Mouse (Mus musculus) MEL (cell line): ENCODE measurements around the gene Muc5ac. TPM values are rescaled to one million over a fixed set of nuclear protein-coding genes. Genes with fewer than 3 reads are reported as not detected.

Experiments used
- DNase-seq: peaks from one replicate; pipeline ENCODE4 v3.0.0; 2011; ENCODE audit warnings: low read depth, low spot score
- H3K27ac ChIP-seq: 2 replicates; pipeline ENCODE4 v1.5.1; 2012; ENCODE audit warnings: low read depth, mild to moderate bottlenecking, control low read depth, low read length, moderate library complexity; ENCODE audit not compliant: control insufficient read depth
- H3K27me3 ChIP-seq, 2 experiments: fragments of 150-350 bp in 1 of 2; sonication (generic) in 1 of 2; 2 replicates each; pipeline ENCODE4 v1.6.1; 2012; ENCODE audit warnings: low read length in 2 of 2, mild to moderate bottlenecking in 2 of 2, improper control_type of control experiment in 1 of 2, moderate library complexity in 1 of 2; ENCODE audit not compliant: insufficient read depth in 2 of 2, control insufficient read depth in 1 of 2
- H3K36me3 ChIP-seq, 2 experiments: 2 replicates each; pipeline ENCODE4 v1.6.1; 2012 to 2014; ENCODE audit warnings: low read length in 2 of 2, improper control_type of control experiment in 1 of 2, inconsistent platforms in 1 of 2, mild to moderate bottlenecking in 1 of 2; ENCODE audit not compliant: insufficient read depth in 2 of 2, control insufficient read depth in 1 of 2
- H3K4me1 ChIP-seq, 2 experiments: fragments of 150-350 bp in 1 of 2; sonication (generic) in 1 of 2; 2 replicates each; pipeline ENCODE4 v1.6.1; 2012; ENCODE audit warnings: low read length in 2 of 2, improper control_type of control experiment in 1 of 2, mild to moderate bottlenecking in 1 of 2; ENCODE audit not compliant: insufficient read depth in 2 of 2, control insufficient read depth in 1 of 2
- H3K4me3 ChIP-seq, 2 experiments: fragments of 150-350 bp in 1 of 2; sonication (generic) in 1 of 2; 2 replicates each; pipeline ENCODE4 v1.5.1; 2012; ENCODE audit warnings: low read depth in 2 of 2, low read length in 2 of 2, mild to moderate bottlenecking in 2 of 2, moderate library complexity in 2 of 2, control low read depth in 1 of 2, improper control_type of control experiment in 1 of 2; ENCODE audit not compliant: control insufficient read depth in 1 of 2, insufficient read depth in 1 of 2
- H3K79me2 ChIP-seq: 2 replicates; pipeline ENCODE4 v1.6.1; 2012; ENCODE audit warnings: mild to moderate bottlenecking, low read length, moderate library complexity; ENCODE audit not compliant: control insufficient read depth, poor library complexity, insufficient read depth
- H3K9ac ChIP-seq: 2 replicates; pipeline ENCODE4 v1.6.1; 2012; ENCODE audit warnings: low read depth, mild to moderate bottlenecking, control low read depth, low read length, moderate library complexity; ENCODE audit not compliant: control insufficient read depth, poor library complexity, severe bottlenecking
- H3K9me3 ChIP-seq: fragments of 150-350 bp; sonication (generic); replicated peaks from 2 replicates; pipeline ENCODE4 v1.6.1; 2012; ENCODE audit warnings: mild to moderate bottlenecking, low read length, improper control_type of control experiment, moderate library complexity; ENCODE audit not compliant: insufficient read depth
- BHLHE40 ChIP-seq: IDR thresholded peaks from 2 replicates; pipeline ENCODE4 v1.6.1; 2012; ENCODE audit warnings: low read depth, mild to moderate bottlenecking, inconsistent platforms, low read length, improper control_type of control experiment, borderline replicate concordance
- CHD1 ChIP-seq: IDR thresholded peaks from 2 replicates; pipeline ENCODE4 v1.6.1; 2012; ENCODE audit warnings: low read depth, mild to moderate bottlenecking, inconsistent platforms, low read length, improper control_type of control experiment
- CHD2 ChIP-seq: IDR thresholded peaks from 2 replicates; pipeline ENCODE4 v1.6.1; 2011; ENCODE audit warnings: low read length, improper control_type of control experiment
- CTCF ChIP-seq, 3 experiments: IDR thresholded peaks in 2 of 3; conservative IDR thresholded peaks in 1 of 3; 2 replicates each; pipeline ENCODE4 v1.5.1; 2011 to 2012; ENCODE audit warnings: low read length in 3 of 3, low read depth in 2 of 3, mild to moderate bottlenecking in 2 of 3, improper control_type of control experiment in 1 of 3, inconsistent platforms in 1 of 3, mixed read lengths in 1 of 3, moderate library complexity in 1 of 3; ENCODE audit not compliant: control insufficient read depth in 1 of 3, insufficient read depth in 1 of 3, poor library complexity in 1 of 3, severe bottlenecking in 1 of 3
- E2F4 ChIP-seq: IDR thresholded peaks from 2 replicates; pipeline ENCODE4 v1.6.1; 2011; ENCODE audit warnings: low read depth, low read length, improper control_type of control experiment, borderline replicate concordance
- ELF1 ChIP-seq: IDR thresholded peaks from 2 replicates; pipeline ENCODE4 v1.6.1; 2014; ENCODE audit warnings: low read depth, mild to moderate bottlenecking, inconsistent platforms, low read length, improper control_type of control experiment, moderate library complexity
- EP300 ChIP-seq, 2 experiments: IDR thresholded peaks; 2 replicates each; pipeline ENCODE4 v1.6.1; 2011; ENCODE audit warnings: improper control_type of control experiment in 2 of 2, low read length in 2 of 2, low read depth in 1 of 2, mild to moderate bottlenecking in 1 of 2
- ETS1 ChIP-seq: IDR thresholded peaks from 2 replicates; pipeline ENCODE4 v1.6.1; 2012; ENCODE audit warnings: low read depth, mild to moderate bottlenecking, inconsistent platforms, low read length, improper control_type of control experiment, moderate library complexity
- GATA1 ChIP-seq: IDR thresholded peaks from 2 replicates; pipeline ENCODE4 v1.6.1; 2011; ENCODE audit warnings: low read depth, low read length, improper control_type of control experiment
- HCFC1 ChIP-seq: IDR thresholded peaks from 2 replicates; pipeline ENCODE4 v1.6.1; 2012; ENCODE audit warnings: low read depth, mild to moderate bottlenecking, inconsistent platforms, low read length, improper control_type of control experiment, moderate library complexity
- KAT2A ChIP-seq: conservative IDR thresholded peaks from 2 replicates; pipeline ENCODE4 v1.6.1; 2012; ENCODE audit warnings: low read depth, low read length, improper control_type of control experiment, inconsistent platforms
- MAFK ChIP-seq: IDR thresholded peaks from 2 replicates; pipeline ENCODE4 v1.6.1; 2011; ENCODE audit warnings: low read depth, mild to moderate bottlenecking, low read length, improper control_type of control experiment, borderline replicate concordance
- MAZ ChIP-seq: IDR thresholded peaks from 2 replicates; pipeline ENCODE4 v1.6.1; 2012; ENCODE audit warnings: low read depth, mild to moderate bottlenecking, inconsistent platforms, low read length, improper control_type of control experiment
- MEF2A ChIP-seq: IDR thresholded peaks from 2 replicates; pipeline ENCODE4 v1.6.1; 2014; ENCODE audit warnings: low read depth, mild to moderate bottlenecking, inconsistent platforms, low read length, improper control_type of control experiment; ENCODE audit not compliant: poor library complexity, insufficient replicate concordance, severe bottlenecking; ENCODE audit errors: extremely low read depth
- MXI1 ChIP-seq: IDR thresholded peaks from 2 replicates; pipeline ENCODE4 v1.6.1; 2011; ENCODE audit warnings: mild to moderate bottlenecking, low read depth, low read length, improper control_type of control experiment
- MYB ChIP-seq: IDR thresholded peaks from 2 replicates; pipeline ENCODE4 v1.6.1; 2011; ENCODE audit warnings: mild to moderate bottlenecking, low read depth, low read length, improper control_type of control experiment
- MYC ChIP-seq: IDR thresholded peaks from 2 replicates; pipeline ENCODE4 v1.6.1; 2011; ENCODE audit warnings: low read depth, mild to moderate bottlenecking, low read length, improper control_type of control experiment, moderate library complexity
- NRF1 ChIP-seq: IDR thresholded peaks from 2 replicates; pipeline ENCODE4 v1.6.1; 2014; ENCODE audit warnings: low read depth, mild to moderate bottlenecking, inconsistent platforms, low read length, improper control_type of control experiment, moderate library complexity; ENCODE audit not compliant: poor library complexity, insufficient read depth, severe bottlenecking
- POLR2A ChIP-seq, 2 experiments: IDR thresholded peaks; 2 replicates each; pipeline ENCODE4 v1.6.1; 2011 to 2012; ENCODE audit warnings: low read length in 2 of 2, mild to moderate bottlenecking in 2 of 2, control low read depth in 1 of 2, improper control_type of control experiment in 1 of 2, low read depth in 1 of 2, moderate library complexity in 1 of 2; ENCODE audit not compliant: control insufficient read depth in 1 of 2, insufficient read depth in 1 of 2, poor library complexity in 1 of 2
- RAD21 ChIP-seq: IDR thresholded peaks from 2 replicates; pipeline ENCODE4 v1.6.1; 2011; ENCODE audit warnings: mild to moderate bottlenecking, low read depth, low read length, improper control_type of control experiment
- RCOR1 ChIP-seq: IDR thresholded peaks from 2 replicates; pipeline ENCODE4 v1.6.1; 2012; ENCODE audit warnings: low read depth, mild to moderate bottlenecking, inconsistent platforms, low read length, improper control_type of control experiment
- SIN3A ChIP-seq: IDR thresholded peaks from 2 replicates; pipeline ENCODE4 v1.6.1; 2012; ENCODE audit warnings: low read length, improper control_type of control experiment, inconsistent platforms
- SMC3 ChIP-seq: IDR thresholded peaks from 2 replicates; pipeline ENCODE4 v1.6.1; 2011; ENCODE audit warnings: low read depth, low read length, improper control_type of control experiment
- TAL1 ChIP-seq: IDR thresholded peaks from 2 replicates; pipeline ENCODE4 v1.6.1; 2012; ENCODE audit warnings: mild to moderate bottlenecking, inconsistent platforms, low read length, moderate library complexity, mixed read lengths
- TBP ChIP-seq: IDR thresholded peaks from 2 replicates; pipeline ENCODE4 v1.8.0; 2011; ENCODE audit warnings: low read depth, low read length, improper control_type of control experiment
- TCF12 ChIP-seq: IDR thresholded peaks from 2 replicates; pipeline ENCODE4 v1.6.1; 2014; ENCODE audit warnings: low read depth, mild to moderate bottlenecking, inconsistent platforms, low read length, improper control_type of control experiment, moderate library complexity
- UBTF ChIP-seq: IDR thresholded peaks from 2 replicates; pipeline ENCODE4 v1.6.1; 2012; ENCODE audit warnings: low read depth, mild to moderate bottlenecking, inconsistent platforms, low read length, improper control_type of control experiment, moderate library complexity, borderline replicate concordance; ENCODE audit not compliant: insufficient read depth
- ZC3H11A ChIP-seq: IDR thresholded peaks from 2 replicates; pipeline ENCODE4 v1.6.1; 2012; ENCODE audit warnings: low read depth, mild to moderate bottlenecking, inconsistent platforms, low read length, improper control_type of control experiment
- ZKSCAN1 ChIP-seq: IDR thresholded peaks from 2 replicates; pipeline ENCODE4 v1.6.1; 2012; ENCODE audit warnings: low read depth, mild to moderate bottlenecking, inconsistent platforms, low read length, improper control_type of control experiment, moderate library complexity
- ZMIZ1 ChIP-seq: IDR thresholded peaks from 2 replicates; pipeline ENCODE4 v1.6.1; 2012; ENCODE audit warnings: low read depth, mild to moderate bottlenecking, inconsistent platforms, low read length, improper control_type of control experiment, moderate library complexity
- ZNF384 ChIP-seq: IDR thresholded peaks from 2 replicates; pipeline ENCODE4 v1.6.1; 2012; ENCODE audit warnings: low read depth, mild to moderate bottlenecking, inconsistent platforms, low read length, improper control_type of control experiment
- polyA plus RNA-seq, 2 experiments: library from polyadenylated mRNA; stranded (reverse) in 1 of 2; unstranded in 1 of 2; fragments of >175 nt in 1 of 2; fragments of >200 nt in 1 of 2; gene quantifications; 2 replicates each; pipeline versions ENCODE4 v1.2.1 to v1.2.4; 2012; ENCODE audit warnings: low replicate concordance in 2 of 2, low read depth in 1 of 2; ENCODE audit not compliant: insufficient read length in 2 of 2, insufficient read depth in 1 of 2, missing spikeins in 1 of 2
- total RNA-seq: library from RNA; depleted of rRNA; stranded (reverse); fragments of 300-350 nt; gene quantifications from 2 replicates; pipeline ENCODE4 v1.2.3, GENCODE M21; 2012

Muc5ac gene
- total and polyA plus RNA-seq, 3 experiments = not detected

DNA sequence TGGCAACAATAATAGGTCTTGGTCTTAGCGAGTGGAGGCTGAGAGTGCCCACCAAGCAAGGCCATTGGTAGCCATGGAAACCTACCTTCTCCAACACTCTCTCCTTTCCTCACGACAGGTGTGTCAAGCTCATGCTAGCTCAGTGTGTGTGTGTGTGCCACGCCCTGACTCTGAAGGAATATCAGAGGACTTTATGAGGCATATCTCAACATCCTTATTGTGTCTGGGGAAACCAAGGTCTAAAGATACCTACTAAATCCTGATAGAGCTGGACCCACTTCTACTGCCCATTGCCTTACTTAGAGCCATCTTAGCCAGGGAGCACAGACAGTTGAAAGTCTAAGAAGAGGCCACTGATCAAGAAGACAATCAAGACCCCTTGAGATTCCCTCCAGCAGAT lies 18.3 kb upstream of the Muc5ac start:
- H3K9ac ChIP-seq = no peak overlapping the region
- no peaks in the 10 kb centered on the region for H3K9me3 ChIP-seq
- TF ChIP-seq BHLHE40 = no peak
- TF ChIP-seq HCFC1 = no peak
- TF ChIP-seq ZMIZ1 = no peak
- TF ChIP-seq POLR2A (IDR thresholded peaks at IDR 0.05; ENCODE audit: control insufficient read depth in 1 of 2, insufficient read depth in 1 of 2, low read depth in 1 of 2, low read length in 2 of 2, poor library complexity in 1 of 2) = no peak
- TF ChIP-seq CHD2 = no peak
- no peak for TF ChIP-seq MYC
- no peak for TF ChIP-seq MYB
- peaks cover 47 to 66% of the 10 kb centered on the region in 2 experiments for H3K4me1 ChIP-seq
- peak overlapping the region; percentile 34; the same call in 1 of the 2 replicates for H3K27ac ChIP-seq
- H3K4me3 ChIP-seq = no peak overlapping the region
- no peaks in the 10 kb centered on the region for H3K27me3 ChIP-seq
- DNase-seq = no peak
- no peaks in the 10 kb centered on the region for H3K79me2 ChIP-seq
- peaks cover 0 to 52% of the 10 kb centered on the region in 2 experiments; a peak in 2 of 4 replicates for H3K36me3 ChIP-seq

DNA sequence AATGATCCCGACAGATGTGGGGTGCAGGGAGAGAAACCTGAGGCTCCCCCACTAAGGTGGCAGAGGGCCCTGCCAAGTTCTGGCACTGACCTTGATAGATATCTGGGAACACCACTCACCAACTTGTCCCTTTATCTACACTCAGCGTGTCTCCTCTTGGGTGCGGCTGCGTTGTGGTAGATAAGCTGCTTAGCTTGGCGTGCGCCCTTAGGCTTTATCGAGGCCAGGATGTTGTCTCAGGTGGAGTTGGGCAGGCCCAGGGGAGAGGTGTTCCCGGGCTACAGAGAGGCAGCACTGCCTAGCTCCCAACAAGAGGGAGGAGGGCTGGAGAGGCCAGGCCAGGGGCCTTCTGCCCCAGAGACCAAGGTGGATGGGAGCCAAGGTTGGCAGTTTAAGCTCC lies 17.8 kb upstream of the Muc5ac start:
- Histone ChIP-seq H3K4me3 (no peak overlapping the region), H3K9ac (no peak overlapping the region), H3K9me3 (no peaks in the 10 kb centered on the region), H3K4me1 (peaks cover 48 to 70% of the 10 kb centered on the region in 2 experiments), H3K27me3 (no peaks in the 10 kb centered on the region), H3K36me3 (peaks cover 0 to 56% of the 10 kb centered on the region in 2 experiments; a peak in 2 of 4 replicates), H3K27ac (peak overlapping the region; percentile 39; the same call in 1 of the 2 replicates), H3K79me2 (no peaks in the 10 kb centered on the region)
- DNase-seq = peak; percentile 87
- TF ChIP-seq MAFK (peak; percentile 89), CHD1 (no peak), MYB (peak; percentile 73), RCOR1 (peak; percentile 96), MYC (peak; percentile 72; the same call in 1 of the 2 replicates), SMC3 (no peak), BHLHE40 (peak; percentile 90; the same call in 1 of the 2 replicates), TBP (no peak), NRF1 (0 out of 2 replicates have a peak, but pooled peaks have one; percentile 30), UBTF (no peak), SIN3A (peak; percentile 88), E2F4 (no peak), MXI1 (0 out of 2 replicates have a peak, but pooled peaks have one; percentile 29), TAL1 (peak; percentile 99), EP300 (IDR thresholded peaks at IDR 0.05; ENCODE audit: low read depth in 1 of 2, low read length in 2 of 2) (peak; percentile 99 to 100), MEF2A (no peak), TCF12 (peak; percentile 100), POLR2A (IDR thresholded peaks at IDR 0.05; ENCODE audit: control insufficient read depth in 1 of 2, insufficient read depth in 1 of 2, low read depth in 1 of 2, low read length in 2 of 2, poor library complexity in 1 of 2) (no peak), ZNF384 (no peak), ETS1 (peak; percentile 97), GATA1 (peak; percentile 100), ELF1 (peak; percentile 32; the same call in 1 of the 2 replicates), ZC3H11A (peak; percentile 16; the same call in 1 of the 2 replicates), MAZ (peak; percentile 81), CTCF (IDR thresholded peaks at IDR 0.05 in 2 of 3, conservative IDR thresholded peaks at IDR 0.05 in 1 of 3; ENCODE audit: control insufficient read depth in 1 of 3, insufficient read depth in 1 of 3, low read depth in 2 of 3, low read length in 3 of 3, poor library complexity in 1 of 3, severe bottlenecking in 1 of 3) (no peak), KAT2A (no peak), RAD21 (no peak), ZKSCAN1 (no peak), ZMIZ1 (peak; percentile 89)
